Mouse (Mus musculus): ENCODE results near the gene H2al1i.
"Not testable (repeated sequence)": the region's sequence is repeated elsewhere in the genome, so short reads cannot be mapped to it uniquely, and the experiment has no call there.

Gene H2al1i

DNA sequence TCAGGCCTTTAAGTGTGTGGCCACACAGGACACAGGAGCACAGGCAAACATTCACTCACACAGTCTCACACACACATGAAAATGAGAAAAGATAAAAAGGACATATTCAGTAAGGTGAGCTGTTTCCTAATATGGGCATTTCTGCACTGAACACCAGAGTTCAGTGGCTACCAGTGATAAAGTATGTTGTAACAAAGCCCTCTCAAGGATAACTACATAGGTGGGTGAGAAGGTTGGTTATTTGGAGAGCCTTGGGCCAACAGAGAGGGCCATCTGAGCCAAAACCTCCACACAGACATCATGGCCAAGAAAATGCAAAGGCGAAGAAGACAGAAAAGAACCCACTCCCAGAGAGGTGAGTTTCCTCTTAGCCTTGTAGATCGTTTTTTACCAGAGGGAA is 3.1 kb downstream of the H2al1i start, which contains the start of gene H2al1j:
H2al1j (plus strand) TSS at position 301 of the 400 bp plus-strand sequence.
- H3K27me3 ChIP-seq (ENCODE audit: insufficient read depth, low read length); H3K4me3 ChIP-seq (replicated peaks; ENCODE audit: low read length); H3K9me3 ChIP-seq (ENCODE audit: low read length); H3K4me1 ChIP-seq (replicated peaks; ENCODE audit: low read depth, low read length); H3K36me3 ChIP-seq (ENCODE audit: insufficient read depth, low read length): not testable (repeated sequence)

DNA sequence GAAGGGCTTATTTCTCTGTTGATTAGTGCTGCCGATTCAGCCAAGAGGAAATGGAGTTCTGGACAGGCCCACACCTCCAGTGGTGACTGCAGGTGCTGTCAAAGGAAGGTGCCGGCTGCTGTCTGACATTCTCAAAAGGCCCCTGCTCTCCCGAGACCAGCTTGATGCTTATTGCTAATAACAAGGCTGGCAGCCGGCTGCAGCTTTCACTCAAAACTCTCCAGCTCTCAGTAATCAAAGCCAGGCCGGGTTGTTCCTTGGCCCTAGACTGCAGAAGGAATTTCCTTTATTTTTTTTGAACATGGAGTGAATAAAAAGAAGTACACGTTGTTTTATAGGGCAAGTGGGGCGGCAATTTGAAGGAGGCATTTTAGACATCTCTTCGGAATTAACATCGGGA is 21.3 kb downstream of the H2al1i start:
- Histone ChIP-seq H3K4me3 (replicated peaks; ENCODE audit: low read length) (no peak overlapping the region), H3K27me3 (ENCODE audit: insufficient read depth, low read length) (no peaks in the 10 kb centered on the region), H3K9me3 (ENCODE audit: low read length) (no peaks in the 10 kb centered on the region), H3K36me3 (ENCODE audit: insufficient read depth, low read length) (no peaks in the 10 kb centered on the region), H3K4me1 (replicated peaks; ENCODE audit: low read depth, low read length) (no peaks in the 10 kb centered on the region)
- TF ChIP-seq POU5F1 (IDR thresholded peaks at IDR 0.05; ENCODE audit: borderline replicate concordance, low read length), result no peak
- no peak for TF ChIP-seq CTCF (conservative IDR thresholded peaks at IDR 0.05; ENCODE audit: low read length)
- TF ChIP-seq NANOG (IDR thresholded peaks at IDR 0.05; ENCODE audit: borderline replicate concordance, low read length), result no peak

DNA sequence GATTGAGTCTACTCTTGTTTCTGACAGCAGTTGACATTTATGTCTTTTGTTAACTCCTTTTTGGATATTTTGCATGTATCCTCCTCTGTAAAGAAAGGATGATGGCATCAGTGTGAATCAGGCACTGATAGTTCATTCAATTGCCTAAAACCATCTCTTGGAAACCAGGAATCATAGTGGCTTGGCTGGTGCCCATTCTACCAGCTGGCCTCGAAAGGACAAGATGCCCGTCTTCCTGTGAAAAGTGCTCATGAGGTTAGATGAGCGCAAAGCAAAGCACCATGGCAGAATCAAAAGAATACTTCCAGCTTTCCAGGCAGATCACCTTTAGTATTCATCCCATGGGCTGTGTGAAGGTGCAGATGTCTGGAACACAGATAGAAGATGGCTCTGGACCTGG is 22.3 kb downstream of the H2al1i start:
- Histone ChIP-seq H3K36me3 (ENCODE audit: insufficient read depth, low read length) (no peaks in the 10 kb centered on the region), H3K9me3 (ENCODE audit: low read length) (no peaks in the 10 kb centered on the region), H3K4me1 (replicated peaks; ENCODE audit: low read depth, low read length) (no peaks in the 10 kb centered on the region), H3K4me3 (replicated peaks; ENCODE audit: low read length) (no peak overlapping the region), H3K27me3 (ENCODE audit: insufficient read depth, low read length) (no peaks in the 10 kb centered on the region)
- TF ChIP-seq CTCF (conservative IDR thresholded peaks at IDR 0.05; ENCODE audit: low read length) (no peak), NANOG (IDR thresholded peaks at IDR 0.05; ENCODE audit: borderline replicate concordance, low read length) (no peak), POU5F1 (IDR thresholded peaks at IDR 0.05; ENCODE audit: borderline replicate concordance, low read length) (no peak)

DNA sequence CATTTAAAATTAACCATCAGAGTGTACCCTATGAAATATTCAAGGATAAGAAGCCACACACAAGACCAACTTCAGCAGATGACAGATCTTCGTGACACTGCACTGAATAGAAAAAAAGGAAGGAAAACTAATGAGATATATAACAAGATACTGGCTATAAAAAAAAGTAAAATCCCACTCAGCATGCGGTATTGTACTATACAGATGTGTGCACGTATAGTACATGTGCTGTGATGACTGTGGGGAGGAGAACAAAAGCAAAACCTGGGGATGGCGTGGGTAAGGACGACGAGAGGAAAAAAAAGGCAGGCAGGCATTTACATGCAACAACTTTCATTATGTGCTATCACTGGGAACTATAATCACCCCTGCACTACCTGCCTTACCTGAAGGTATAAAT is 36.4 kb downstream of the H2al1i start:
- TF ChIP-seq NANOG (IDR thresholded peaks at IDR 0.05; ENCODE audit: borderline replicate concordance, low read length) (no peak), POU5F1 (IDR thresholded peaks at IDR 0.05; ENCODE audit: borderline replicate concordance, low read length) (no peak), CTCF (conservative IDR thresholded peaks at IDR 0.05; ENCODE audit: low read length) (no peak)
- H3K4me3 ChIP-seq (replicated peaks; ENCODE audit: low read length), result no peak overlapping the region
- H3K4me1 ChIP-seq (replicated peaks; ENCODE audit: low read depth, low read length), result no peaks in the 10 kb centered on the region
- no peaks in the 10 kb centered on the region for H3K9me3 ChIP-seq (ENCODE audit: low read length)
- H3K36me3 ChIP-seq (ENCODE audit: insufficient read depth, low read length), result no peaks in the 10 kb centered on the region
- H3K27me3 ChIP-seq (ENCODE audit: insufficient read depth, low read length), result no peaks in the 10 kb centered on the region

DNA sequence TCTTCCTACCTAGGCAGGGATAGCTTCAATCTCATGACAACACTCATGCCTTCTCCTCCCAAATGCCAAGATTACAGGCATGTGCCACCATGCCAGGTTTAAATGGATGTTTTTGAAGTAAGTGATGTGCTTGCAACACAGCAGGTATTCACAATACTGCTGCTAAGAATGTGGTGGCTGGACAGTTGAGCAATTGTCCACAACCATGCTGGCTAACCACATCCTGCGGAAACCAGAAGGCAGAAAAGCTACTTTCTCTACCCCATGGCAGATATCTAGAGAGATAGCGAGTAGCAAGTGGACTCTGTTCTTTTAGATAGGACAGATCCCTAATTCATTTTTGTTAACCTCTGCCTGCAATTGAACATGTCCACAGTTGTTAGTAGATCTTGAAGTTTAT is 36.8 kb downstream of the H2al1i start:
- Histone ChIP-seq H3K27me3 (ENCODE audit: insufficient read depth, low read length) (no peaks in the 10 kb centered on the region), H3K36me3 (ENCODE audit: insufficient read depth, low read length) (no peaks in the 10 kb centered on the region)
- TF ChIP-seq POU5F1 (IDR thresholded peaks at IDR 0.05; ENCODE audit: borderline replicate concordance, low read length) (no peak), NANOG (IDR thresholded peaks at IDR 0.05; ENCODE audit: borderline replicate concordance, low read length) (no peak), CTCF (conservative IDR thresholded peaks at IDR 0.05; ENCODE audit: low read length) (no peak)

DNA sequence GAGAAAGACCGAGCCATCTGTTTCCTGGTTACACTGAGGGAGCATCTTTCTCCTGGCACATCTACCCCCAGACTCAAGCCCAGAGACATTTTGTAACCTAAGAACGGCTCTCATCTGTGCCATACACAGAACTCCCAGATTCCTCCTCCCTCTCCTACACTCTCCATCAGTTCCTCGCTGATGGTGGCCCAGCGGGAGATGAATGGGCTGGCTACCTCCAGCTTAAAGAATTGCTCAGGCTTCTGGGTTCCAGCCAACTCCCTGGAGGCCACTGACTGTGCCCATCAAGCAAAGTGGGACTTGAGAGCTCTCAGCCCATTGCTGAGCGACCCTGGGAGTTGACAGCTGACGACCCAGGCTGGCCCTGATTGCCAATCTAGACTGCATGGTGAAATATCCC is 39.4 kb downstream of the H2al1i start:
- no peak overlapping the region for H3K4me3 ChIP-seq (replicated peaks; ENCODE audit: low read length)
- no peaks in the 10 kb centered on the region for H3K36me3 ChIP-seq (ENCODE audit: insufficient read depth, low read length)
- TF ChIP-seq POU5F1 (IDR thresholded peaks at IDR 0.05; ENCODE audit: borderline replicate concordance, low read length) (no peak), NANOG (IDR thresholded peaks at IDR 0.05; ENCODE audit: borderline replicate concordance, low read length) (no peak), CTCF (conservative IDR thresholded peaks at IDR 0.05; ENCODE audit: low read length) (no peak)
- no peaks in the 10 kb centered on the region for H3K9me3 ChIP-seq (ENCODE audit: low read length)
- no peaks in the 10 kb centered on the region for H3K4me1 ChIP-seq (replicated peaks; ENCODE audit: low read depth, low read length)
- H3K27me3 ChIP-seq (ENCODE audit: insufficient read depth, low read length), result no peaks in the 10 kb centered on the region

More for the DNA sequence above, 36.8 kb downstream of the H2al1i start:
- no peak overlapping the region for H3K4me3 ChIP-seq (replicated peaks; ENCODE audit: low read length)
- H3K9me3 ChIP-seq (ENCODE audit: low read length), result no peaks in the 10 kb centered on the region
- H3K4me1 ChIP-seq (replicated peaks; ENCODE audit: low read depth, low read length), result no peaks in the 10 kb centered on the region

DNA sequence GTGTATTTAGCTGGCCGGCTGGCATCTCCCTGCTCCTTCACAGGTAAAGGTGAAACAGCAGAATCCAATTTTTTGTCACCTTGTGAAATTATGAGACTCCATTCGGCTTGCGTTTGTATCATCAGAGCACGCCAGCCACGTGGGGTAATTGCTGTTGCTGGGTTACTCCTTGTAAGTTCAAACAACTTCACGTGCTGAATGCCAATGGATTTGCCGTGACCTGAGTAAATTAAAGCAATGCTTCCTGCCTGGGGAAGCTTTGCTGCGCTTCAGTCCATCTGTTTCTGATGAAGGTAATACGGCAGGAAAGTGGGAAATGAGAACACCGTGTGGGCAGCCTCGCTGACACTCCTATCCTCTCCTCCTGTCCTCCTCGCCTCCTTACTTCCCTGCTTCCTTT is 40.7 kb downstream of the H2al1i start:
- H3K4me1 ChIP-seq (replicated peaks; ENCODE audit: low read depth, low read length), result no peaks in the 10 kb centered on the region

More for the DNA sequence above, 40.7 kb downstream of the H2al1i start:
- H3K36me3 ChIP-seq (ENCODE audit: insufficient read depth, low read length), result no peaks in the 10 kb centered on the region
- no peaks in the 10 kb centered on the region for H3K9me3 ChIP-seq (ENCODE audit: low read length)
- no peaks in the 10 kb centered on the region for H3K27me3 ChIP-seq (ENCODE audit: insufficient read depth, low read length)
- no peak overlapping the region for H3K4me3 ChIP-seq (replicated peaks; ENCODE audit: low read length)
- TF ChIP-seq NANOG (IDR thresholded peaks at IDR 0.05; ENCODE audit: borderline replicate concordance, low read length) (no peak), POU5F1 (IDR thresholded peaks at IDR 0.05; ENCODE audit: borderline replicate concordance, low read length) (no peak), CTCF (conservative IDR thresholded peaks at IDR 0.05; ENCODE audit: low read length) (no peak)
